Mouse (Mus musculus) liver, postnatal 0 days (tissue): ENCODE measurements around the gene Tns4.

ENCODE experiments used
- CTCF ChIP-seq: sonication (generic); IDR thresholded peaks from 2 replicates; pipeline ENCODE4 v1.5.1; 2016; ENCODE audit warnings: antibody characterized with exemption, low read depth
- EP300 ChIP-seq: IDR thresholded peaks from 2 replicates; pipeline ENCODE4 v1.6.1; 2016; ENCODE audit warnings: antibody characterized with exemption, low read depth, mild to moderate bottlenecking

DNA sequence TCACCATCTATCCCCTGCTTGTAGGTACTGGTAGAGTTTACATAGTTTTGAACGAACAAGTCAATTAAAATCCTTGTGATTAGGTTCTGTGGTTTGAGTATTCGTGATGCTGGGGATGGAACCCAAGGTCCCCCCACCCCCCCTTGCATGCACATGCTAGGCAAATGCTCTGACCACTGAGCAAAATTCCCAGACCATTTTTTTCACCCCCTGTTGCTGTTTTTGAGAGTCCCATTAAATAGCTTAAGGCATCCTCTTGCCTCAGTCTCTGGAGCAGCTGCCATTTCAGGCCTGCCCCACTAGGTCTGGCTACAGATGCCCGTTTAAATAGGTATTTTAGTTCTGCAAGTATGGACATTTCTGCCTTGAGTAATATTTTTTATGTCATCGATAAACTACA lies 66.0 kb downstream of the Tns4 start:
- TF ChIP-seq CTCF (no peak), EP300 (no peak)
